In genomic region chr5:106756937-106757371, GRCm38 (mm10) we compare ENCODE assay signal across 8 mouse cellular contexts. TPM values are rescaled to one million over a fixed set of nuclear protein-coding genes. Genes with fewer than 3 reads are reported as not detected.
DNase-seq lines count a peak whose midpoint lies in the region; ATAC-seq and TF ChIP-seq lines count a peak whose summit lies in the region.

No protein-coding gene starts in this region.

- ATAC-seq in lung, embryonic 15.5 days (ENCODE audit: borderline replicate concordance, extremely low read depth, low FRiP score, low TSS enrichment): peak; percentile 69; the same call in 1 of the 2 replicates
- peak; percentile 72 for ATAC-seq in hindbrain, embryonic 15.5 days (ENCODE audit: low FRiP score, low read depth)
- ATAC-seq in midbrain, embryonic 16.5 days: peak; percentile 91

- H3K27ac ChIP-seq in lung, embryonic 15.5 days: no peak overlapping the region
- peak overlapping the region; percentile 58 for H3K27ac ChIP-seq in embryonic facial prominence, embryonic 10.5 days (replicated peaks)
- no peak overlapping the region for H3K27ac ChIP-seq in hindbrain, embryonic 15.5 days (replicated peaks)
- H3K27ac ChIP-seq in midbrain, embryonic 16.5 days (ENCODE audit: low read length): no peak overlapping the region

- TF ChIP-seq CTCF in lung, adult 2 months (IDR thresholded peaks at IDR 0.05; ENCODE audit: insufficient read depth, low read length): no peak

- no peaks in the 10 kb centered on the region for H3K9me3 ChIP-seq in lung, embryonic 15.5 days
- H3K9me3 ChIP-seq in embryonic facial prominence, embryonic 10.5 days: no peaks in the 10 kb centered on the region
- no peaks in the 10 kb centered on the region for H3K9me3 ChIP-seq in hindbrain, embryonic 15.5 days
- H3K9me3 ChIP-seq in midbrain, embryonic 16.5 days (replicated peaks; ENCODE audit: control insufficient read depth, low read length, poor library complexity, severe bottlenecking): no peaks in the 10 kb centered on the region

- H3K9ac ChIP-seq in lung, embryonic 15.5 days: no peak overlapping the region
- no peak overlapping the region for H3K9ac ChIP-seq in hindbrain, embryonic 15.5 days
- no peak overlapping the region; the same call in 1 of the 2 replicates for H3K9ac ChIP-seq in midbrain, embryonic 16.5 days (ENCODE audit: low read depth, low read length)

- no peak for TF ChIP-seq POLR2A in lung, adult 2 months (IDR thresholded peaks at IDR 0.05; ENCODE audit: borderline replicate concordance, extremely low read depth, low read depth, low read length)

- H3K27me3 ChIP-seq in lung, embryonic 15.5 days: peaks cover 18% of the 10 kb centered on the region
- H3K27me3 ChIP-seq in embryonic facial prominence, embryonic 10.5 days (replicated peaks; ENCODE audit: low read depth, poor library complexity, severe bottlenecking): peaks cover 39% of the 10 kb centered on the region
- H3K27me3 ChIP-seq in hindbrain, embryonic 15.5 days: no peaks in the 10 kb centered on the region
- H3K27me3 ChIP-seq in midbrain, embryonic 16.5 days (ENCODE audit: control insufficient read depth, insufficient read depth, low read depth, low read length): no peaks in the 10 kb centered on the region; the same call in 1 of the 2 replicates

- H3K4me3 ChIP-seq in lung, embryonic 15.5 days: 0 out of 2 replicates have a peak overlapping the region, but pooled peaks have one; percentile 3
- no peak overlapping the region for H3K4me3 ChIP-seq in lung, adult 2 months (replicated peaks; ENCODE audit: extremely low read depth, low read depth, low read length)
- H3K4me3 ChIP-seq in embryonic facial prominence, embryonic 10.5 days: peak overlapping the region; percentile 51
- H3K4me3 ChIP-seq in hindbrain, embryonic 15.5 days: peak overlapping the region; percentile 28
- peak overlapping the region; percentile 24 for H3K4me3 ChIP-seq in midbrain, embryonic 16.5 days (ENCODE audit: low read depth, low read length)

- H3K36me3 ChIP-seq in lung, embryonic 15.5 days: no peaks in the 10 kb centered on the region
- no peaks in the 10 kb centered on the region for H3K36me3 ChIP-seq in embryonic facial prominence, embryonic 10.5 days (replicated peaks)
- no peaks in the 10 kb centered on the region for H3K36me3 ChIP-seq in hindbrain, embryonic 15.5 days
- H3K36me3 ChIP-seq in midbrain, embryonic 16.5 days (ENCODE audit: control insufficient read depth, insufficient read depth, low read length): no peaks in the 10 kb centered on the region

- H3K4me2 ChIP-seq in lung, embryonic 15.5 days: peak overlapping the region; percentile 43
- H3K4me2 ChIP-seq in hindbrain, embryonic 15.5 days: peak overlapping the region; percentile 62
- peak overlapping the region; percentile 58 for H3K4me2 ChIP-seq in midbrain, embryonic 16.5 days (ENCODE audit: low read length)

- H3K4me1 ChIP-seq in lung, embryonic 15.5 days: peaks cover 15% of the 10 kb centered on the region; the same call in 1 of the 2 replicates
- no peaks in the 10 kb centered on the region for H3K4me1 ChIP-seq in lung, adult 2 months (ENCODE audit: control insufficient read depth, insufficient read depth, low read length)
- H3K4me1 ChIP-seq in embryonic facial prominence, embryonic 10.5 days: peaks cover 28% of the 10 kb centered on the region
- H3K4me1 ChIP-seq in hindbrain, embryonic 15.5 days (replicated peaks): peaks cover 15% of the 10 kb centered on the region
- peaks cover 15% of the 10 kb centered on the region for H3K4me1 ChIP-seq in midbrain, embryonic 16.5 days (ENCODE audit: control insufficient read depth, insufficient read depth, low read length)

- DNase-seq in lung, adult 2 months: no peak
- DNase-seq in embryonic facial prominence, embryonic 10.5 days (ENCODE audit: low spot score): peak; percentile 76
- no peak for DNase-seq in layer of hippocampus, adult 11-12 months (ENCODE audit: low spot score)
- DNase-seq in cerebellum, adult 8-10 months: no peak
- no peak for DNase-seq in kidney, adult 9 months

- 4% methylated on average over 10 of the region's 10 CpGs for WGBS in lung, embryonic 15.5 days
- WGBS in lung, adult 2 months: 7% methylated on average over 10 of the region's 10 CpGs
- WGBS in embryonic facial prominence, embryonic 10.5 days: 2% methylated on average over 10 of the region's 10 CpGs
- 6% methylated on average over 10 of the region's 10 CpGs for WGBS in hindbrain, embryonic 15.5 days
- WGBS in midbrain, embryonic 16.5 days: 2% methylated on average over 10 of the region's 10 CpGs

RNA-seq across cellular contexts. Expression of gene Zfp644, which starts 59.9 kb away (rescaled TPM):
- polyA plus RNA-seq in lung, embryonic 15.5 days (2015; fragmentation: Nextera tagmentation; extraction: Ambion mirVana): 56.1 and 61.1 TPM in 2 replicates
- 11.2 and 15.1 TPM in 2 replicates for polyA plus RNA-seq in lung, adult 2 months (2012; rRNA removed)
- 69.2 and 71.0 TPM in 2 replicates for polyA plus RNA-seq in embryonic facial prominence, embryonic 10.5 days (2016; fragmentation: Nextera tagmentation; extraction: Ambion mirVana)
- 58.1 and 67.3 TPM in 2 replicates for polyA plus RNA-seq in hindbrain, embryonic 15.5 days (2015; fragmentation: Nextera tagmentation; extraction: Ambion mirVana)
- 64.7 and 73.4 TPM in 2 replicates for polyA plus RNA-seq in midbrain, embryonic 16.5 days (2015; fragmentation: Nextera tagmentation; extraction: Ambion mirVana)
